Comparison of ENCODE assay signal across 17 mouse cellular contexts in genomic region chr15:73933111-73933536, GRCm38 (mm10).
DNase-seq lines count a peak whose midpoint lies in the region; ATAC-seq lines count a peak whose summit lies in the region.
"Had no signal": no experiment of that assay in that cellular context is flagged by ENCODE, and none has a peak within 500 bp of the region (broad histone marks: within the 10 kb centered on the region; RNA-seq: fewer than 3 reads in every experiment).

No protein-coding gene starts in this region.

- no peaks in the 10 kb centered on the region for H3K27me3 ChIP-seq in embryonic facial prominence, embryonic 11.5 days (ENCODE audit: control insufficient read depth, insufficient read depth, low read length)
- H3K27me3 ChIP-seq in hindbrain, embryonic 10.5 days (ENCODE audit: insufficient read depth, poor library complexity, severe bottlenecking): 0 out of 2 replicates have a peak, but pooled peaks cover 5% of the 10 kb centered on the region
- H3K27me3 ChIP-seq in midbrain, embryonic 15.5 days (replicated peaks): no peaks in the 10 kb centered on the region
- H3K27me3 ChIP-seq: CH12.LX; liver, embryonic 15.5 days had no signal

- peak; percentile 16 for DNase-seq in brain, embryonic 18.5 days (ENCODE audit: low read depth, low spot score)
- DNase-seq in embryonic facial prominence, embryonic 11.5 days (ENCODE audit: low spot score): peak; percentile 6
- DNase-seq in hindbrain, embryonic 10.5 days (ENCODE audit: low spot score): peak; percentile 3
- DNase-seq in layer of hippocampus, postnatal 14 days (ENCODE audit: low spot score in 2 of 2): no peak
- DNase-seq in cerebellum, adult 9-10 months: no peak
- DNase-seq in c-Kit-positive CD71-positive TER-119-positive erythroid progenitor cells, embryonic 14.5 days (ENCODE audit: low spot score): no peak
- DNase-seq: cerebellum, postnatal 25 days; gastrocnemius, postnatal 10 days; heart, postnatal 4 days; kidney, adult 9 months; lung, postnatal 4 days had no signal

- no peak overlapping the region for H3K9ac ChIP-seq in embryonic facial prominence, embryonic 11.5 days (replicated peaks; ENCODE audit: low read length)
- H3K9ac ChIP-seq in midbrain, embryonic 15.5 days: no peak overlapping the region
- H3K9ac ChIP-seq: liver, embryonic 15.5 days had no signal

- no peak overlapping the region for H3K4me3 ChIP-seq in embryonic facial prominence, embryonic 11.5 days (ENCODE audit: low read depth, low read length)
- no peak overlapping the region for H3K4me3 ChIP-seq in hindbrain, embryonic 10.5 days
- no peak overlapping the region for H3K4me3 ChIP-seq in midbrain, embryonic 15.5 days
- H3K4me3 ChIP-seq: erythroblast, embryonic 14.5 days; layer of hippocampus, adult 2 months; liver, embryonic 15.5 days; myocyte had no signal

- no peak for ATAC-seq in embryonic facial prominence, embryonic 11.5 days (replicated peaks; ENCODE audit: insufficient number of reproducible peaks, low FRiP score, low TSS enrichment, low read depth)
- peak; percentile 61 for ATAC-seq in midbrain, embryonic 15.5 days (replicated peaks)

- H3K36me3 ChIP-seq in embryonic facial prominence, embryonic 11.5 days (replicated peaks; ENCODE audit: control insufficient read depth, insufficient read depth, low read depth, low read length): no peaks in the 10 kb centered on the region
- no peaks in the 10 kb centered on the region for H3K36me3 ChIP-seq in hindbrain, embryonic 10.5 days
- no peaks in the 10 kb centered on the region for H3K36me3 ChIP-seq in midbrain, embryonic 15.5 days (replicated peaks)
- H3K36me3 ChIP-seq: liver, embryonic 15.5 days had no signal

- H3K4me2 ChIP-seq in embryonic facial prominence, embryonic 11.5 days (ENCODE audit: low read depth, low read length): no peak overlapping the region
- H3K4me2 ChIP-seq in midbrain, embryonic 15.5 days: no peak overlapping the region
- H3K4me2 ChIP-seq: liver, embryonic 15.5 days had no signal

- H3K9me3 ChIP-seq in embryonic facial prominence, embryonic 11.5 days (replicated peaks; ENCODE audit: control insufficient read depth, low read length): no peaks in the 10 kb centered on the region
- H3K9me3 ChIP-seq in hindbrain, embryonic 10.5 days: no peaks in the 10 kb centered on the region
- H3K9me3 ChIP-seq in midbrain, embryonic 15.5 days: no peaks in the 10 kb centered on the region
- H3K9me3 ChIP-seq: liver, embryonic 15.5 days had no signal

- H3K27ac ChIP-seq in embryonic facial prominence, embryonic 11.5 days (replicated peaks; ENCODE audit: low read depth, low read length): no peak overlapping the region
- H3K27ac ChIP-seq in hindbrain, embryonic 10.5 days: peak overlapping the region; percentile 59
- H3K27ac ChIP-seq in midbrain, embryonic 15.5 days: no peak overlapping the region
- H3K27ac ChIP-seq: layer of hippocampus, adult 2 months; liver, embryonic 15.5 days had no signal

- WGBS in embryonic facial prominence, embryonic 11.5 days: 19% methylated on average over 6 of the region's 6 CpGs
- 31% methylated on average over 6 of the region's 6 CpGs for WGBS in hindbrain, embryonic 10.5 days
- WGBS in midbrain, embryonic 15.5 days: 29% methylated on average over 6 of the region's 6 CpGs

- H3K4me1 ChIP-seq in embryonic facial prominence, embryonic 11.5 days (ENCODE audit: control insufficient read depth, insufficient read depth, low read length): no peaks in the 10 kb centered on the region
- H3K4me1 ChIP-seq in hindbrain, embryonic 10.5 days (replicated peaks): peaks cover 14% of the 10 kb centered on the region
- peaks cover 12% of the 10 kb centered on the region for H3K4me1 ChIP-seq in midbrain, embryonic 15.5 days
- H3K4me1 ChIP-seq: liver, embryonic 15.5 days had no signal

Comparison
In these comparisons a context has a peak if more than half of its experiments do, and no peak if none do; other contexts are left out.
1. DNase-seq: peak in brain, embryonic 18.5 days (single experiment), embryonic facial prominence, embryonic 11.5 days (single experiment) and hindbrain, embryonic 10.5 days (single experiment); none in layer of hippocampus, postnatal 14 days (0 of 2), cerebellum, adult 9-10 months (single experiment) and c-Kit-positive CD71-positive TER-119-positive erythroid progenitor cells, embryonic 14.5 days (single experiment).